Mouse (Mus musculus): ENCODE data around the gene Crygs. TPM values are rescaled to one million over a fixed set of nuclear protein-coding genes. Genes with fewer than 3 reads are reported as not detected.

The Crygs gene
- 0.11 TPM in 1 of 2 replicates, not detected in the other for polyA plus RNA-seq (2012; rRNA removed)

GRCm38 (mm10) chr16:22811477-22811876 is at the start of gene Crygs:
Crygs (minus strand) TSS chr16:22811577.

GRCm38 (mm10) chr16:22857431-22858113 is 46.2 kb upstream of the Crygs start, which contains the start of the genes Tbccd1 and Dnajb11:
Tbccd1 (minus strand) TSS chr16:22857669.
Dnajb11 (plus strand) TSS chr16:22857845.

Other genes starting within 250 kb of the Crygs start
- gene Dgkg, start 154.4 kb downstream of the Crygs start, polyA plus RNA-seq (2012; rRNA removed): 3.0 and 3.6 TPM in 2 replicates
- gene Tbccd1, start 46.1 kb upstream of the Crygs start, polyA plus RNA-seq (2012; rRNA removed): 17.4 and 18.3 TPM in 2 replicates
- gene Dnajb11, start 46.3 kb upstream of the Crygs start, polyA plus RNA-seq (2012; rRNA removed): 43.1 and 44.7 TPM in 2 replicates
- 0.13 and 0.70 TPM in 2 replicates for gene Ahsg, start 79.7 kb upstream of the Crygs start, polyA plus RNA-seq (2012; rRNA removed)
- gene Fetub, start 106.8 kb upstream of the Crygs start, polyA plus RNA-seq (2012; rRNA removed): 0.16 and 0.22 TPM in 2 replicates
- gene Hrg, start 139.5 kb upstream of the Crygs start, polyA plus RNA-seq (2012; rRNA removed): not detected in 2 replicates
- 0.09 TPM in 1 of 2 replicates, not detected in the other for gene Kng2, start 217.9 kb upstream of the Crygs start, polyA plus RNA-seq (2012; rRNA removed)
- gene Kng1, start 246.3 kb upstream of the Crygs start, polyA plus RNA-seq (2012; rRNA removed): 0.13 TPM in 1 of 2 replicates, not detected in the other

Data from central nervous system, embryonic 18 days (tissue).